Mouse (Mus musculus) lung, embryonic 14.5 days (tissue): ENCODE measurements around the gene U90926. TPM values are rescaled to one million over a fixed set of nuclear protein-coding genes. Genes with fewer than 3 reads are reported as not detected.

ENCODE experiments used
- ATAC-seq: fragments of 200-750 bp; cut with Nextera tagmentation; 2 replicates; pipeline ENCODE4 v1.8.0; 2017; ENCODE audit warnings: mild to moderate bottlenecking, moderate TSS enrichment, moderate library complexity; ENCODE audit not compliant: insufficient read depth
- DNase-seq: peaks from one replicate; pipeline ENCODE4 v3.0.0-alpha.2; 2015
- H3K27ac ChIP-seq: fragments of 300-500 bp; sonication (generic); 2 replicates; pipeline ENCODE4 v1.5.1; 2014; ENCODE audit warnings: low read depth, mild to moderate bottlenecking, moderate library complexity
- H3K27me3 ChIP-seq: fragments of 300-500 bp; sonication (generic); 2 replicates; pipeline ENCODE4 v1.6.1; 2014; ENCODE audit warnings: low read length, control low read depth; ENCODE audit not compliant: insufficient read depth
- H3K36me3 ChIP-seq: fragments of 300-500 bp; sonication (generic); 2 replicates; pipeline ENCODE4 v1.6.1; 2014; ENCODE audit warnings: control low read depth; ENCODE audit not compliant: insufficient read depth
- H3K4me1 ChIP-seq: fragments of 300-500 bp; sonication (generic); 2 replicates; pipeline ENCODE4 v1.6.1; 2014; ENCODE audit warnings: antibody characterized with exemption, control low read depth; ENCODE audit not compliant: insufficient read depth
- H3K4me2 ChIP-seq: fragments of 300-500 bp; sonication (generic); 2 replicates; pipeline ENCODE4 v1.6.1; 2014; ENCODE audit warnings: mild to moderate bottlenecking
- H3K4me3 ChIP-seq: fragments of 300-500 bp; sonication (generic); 2 replicates; pipeline ENCODE4 v1.5.1; 2014; ENCODE audit warnings: low read depth, low read length
- H3K9ac ChIP-seq: fragments of 300-500 bp; sonication (generic); 2 replicates; pipeline ENCODE4 v1.6.1; 2014
- H3K9me3 ChIP-seq: fragments of 300-500 bp; sonication (generic); 2 replicates; pipeline ENCODE4 v1.6.1; 2016; ENCODE audit warnings: low read depth, low read length, control low read depth
- CTCF ChIP-seq: IDR thresholded peaks from 2 replicates; pipeline ENCODE4 v1.5.1; 2016; ENCODE audit warnings: antibody characterized with exemption, low read depth
- WGBS: fragments of 180-500 bp; shearing (Covaris S2); extraction: QIAGEN DNeasy Blood & Tissue Kit; methylation state at CpG from one replicate; pipeline ENCODE4 v1.1.7; 2014; 5-methylcytosine and 5-hydroxymethylcytosine counted together
- polyA plus RNA-seq: library from polyadenylated mRNA; unstranded; fragments of >200 nt; fragmentation: Nextera tagmentation; extraction: Ambion mirVana; gene quantifications from 2 replicates; pipeline ENCODE4 v1.2.1, GENCODE M21; 2014

The U90926 gene
- not detected in 2 replicates for polyA plus RNA-seq

DNA sequence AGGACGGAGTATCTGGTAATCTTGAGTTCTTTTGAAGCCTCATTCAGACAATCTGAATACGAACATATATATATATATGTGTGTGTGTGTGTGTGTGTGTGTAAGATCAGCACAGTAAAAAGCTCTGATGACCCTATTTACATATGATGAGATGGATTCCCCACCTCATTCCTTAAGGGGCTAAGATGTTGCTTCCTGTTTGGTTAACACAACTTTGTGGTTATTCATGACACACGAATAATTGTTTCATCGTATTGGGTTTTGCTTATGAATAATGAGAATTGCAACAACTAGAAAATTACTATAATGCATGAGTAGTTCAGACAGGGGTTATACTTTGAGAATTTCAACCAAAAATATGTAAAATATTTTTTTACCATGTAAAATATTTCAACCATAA is at the start of gene U90926:
TSS of gene U90926 (minus strand) at position 101 of the 400 bp plus-strand sequence.
- no peak for ATAC-seq
- Histone ChIP-seq H3K4me1 (no peaks in the 10 kb centered on the region), H3K4me2 (no peak within 1 kb of the TSS), H3K4me3 (no peak within 1 kb of the TSS), H3K36me3 (no peaks in the 10 kb centered on the region), H3K27me3 (no peaks in the 10 kb centered on the region), H3K27ac (no peak within 1 kb of the TSS), H3K9me3 (no peaks in the 10 kb centered on the region), H3K9ac (no peak within 1 kb of the TSS)
- TF ChIP-seq CTCF, result no peak
- DNase-seq, result no peak
- WGBS, result 83% methylated on average over 4 of the region's 4 CpGs

DNA sequence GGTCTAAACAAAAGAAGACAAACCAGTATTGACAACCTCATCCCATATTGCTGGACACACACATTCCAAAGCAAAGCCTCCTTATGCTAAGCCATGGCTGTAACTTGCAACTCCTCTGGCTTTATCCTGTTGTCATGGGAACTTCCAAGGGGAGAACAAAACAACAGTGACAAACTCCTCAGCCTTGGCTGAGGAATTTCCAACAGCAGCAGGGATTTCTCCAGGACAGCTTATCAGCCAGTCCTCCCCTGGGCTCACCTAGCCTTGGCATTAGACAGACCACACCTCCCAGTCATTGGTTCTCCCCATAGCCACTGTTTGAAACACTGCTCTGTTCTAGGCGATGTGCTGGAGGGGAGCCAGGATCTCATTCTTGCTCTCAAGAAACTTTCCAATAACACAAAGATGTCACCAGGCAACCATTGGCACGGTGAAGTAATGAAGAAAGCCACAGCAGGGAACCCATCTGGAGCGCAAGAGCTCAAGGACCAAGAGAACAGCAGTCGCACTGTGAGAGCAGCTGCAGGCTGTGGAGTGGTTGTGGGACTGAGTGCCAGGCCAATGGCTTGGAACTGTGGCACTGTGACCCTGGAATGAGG is 48.7 kb upstream of the U90926 start:
- no peaks in the 10 kb centered on the region; the same call in 1 of the 2 replicates for H3K4me1 ChIP-seq
- no peaks in the 10 kb centered on the region for H3K9me3 ChIP-seq
- no peaks in the 10 kb centered on the region for H3K27me3 ChIP-seq
- ATAC-seq (peak; percentile 64), DNase-seq (peak; percentile 72)
- TF ChIP-seq CTCF, result no peak
- H3K36me3 ChIP-seq, result no peaks in the 10 kb centered on the region
- H3K4me2 ChIP-seq, result no peak overlapping the region
- H3K9ac ChIP-seq, result no peak overlapping the region
- 51% methylated on average over 4 of the region's 4 CpGs for WGBS
- H3K27ac ChIP-seq, result no peak overlapping the region
- no peak overlapping the region for H3K4me3 ChIP-seq

DNA sequence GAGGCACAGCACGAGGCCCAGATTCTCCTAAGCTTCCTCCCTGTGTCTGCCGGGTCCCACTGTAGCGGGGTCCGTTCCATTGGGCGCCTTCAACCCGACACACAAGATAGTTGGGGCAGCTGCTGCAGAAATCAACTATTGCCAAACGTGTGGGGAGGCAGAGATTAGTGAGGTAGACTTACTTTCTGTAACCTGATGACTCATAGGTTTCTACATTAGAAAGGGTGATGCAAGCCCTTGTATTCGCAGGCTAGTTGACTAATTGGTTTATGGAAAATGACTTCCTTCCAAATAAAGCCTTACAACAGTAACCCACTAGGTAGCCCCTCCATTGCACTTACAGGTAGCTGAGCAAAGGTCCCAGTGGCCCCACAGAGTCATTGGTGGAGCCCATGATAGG is 47.4 kb upstream of the U90926 start:
- no peaks in the 10 kb centered on the region for H3K9me3 ChIP-seq
- no peak overlapping the region for H3K4me2 ChIP-seq
- H3K9ac ChIP-seq, result no peak overlapping the region
- no peak for TF ChIP-seq CTCF
- no peaks in the 10 kb centered on the region; the same call in 1 of the 2 replicates for H3K4me1 ChIP-seq
- DNase-seq, result no peak
- H3K27ac ChIP-seq, result no peak overlapping the region
- no peak for ATAC-seq
- H3K27me3 ChIP-seq, result no peaks in the 10 kb centered on the region
- H3K4me3 ChIP-seq, result no peak overlapping the region
- H3K36me3 ChIP-seq, result no peaks in the 10 kb centered on the region
- 83% methylated on average over 8 of the region's 8 CpGs for whole genome bisulfite sequencing

DNA sequence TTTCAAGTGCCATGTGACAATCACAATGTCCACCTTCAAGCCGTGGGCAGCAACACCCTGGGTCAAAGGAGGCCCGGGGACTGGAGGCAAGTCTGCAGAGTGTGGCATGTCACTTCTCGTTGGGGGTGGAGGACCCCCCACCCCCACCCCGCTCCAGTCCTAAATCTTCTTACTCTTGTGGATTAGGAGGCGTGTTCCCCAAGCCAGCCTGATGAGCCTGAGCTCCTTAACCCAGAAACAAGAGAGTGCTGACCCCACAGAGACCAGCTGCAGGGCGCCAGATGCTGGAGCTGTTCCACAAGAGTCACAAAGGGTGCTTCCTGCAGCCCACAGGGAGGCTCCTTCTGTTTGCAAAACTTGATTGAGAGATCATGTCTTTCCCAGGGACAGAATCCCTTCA is 41.0 kb upstream of the U90926 start, which contains the start of gene Ppef2:
TSS of gene Ppef2 (minus strand) at position 61 of the 400 bp plus-strand sequence.
- ATAC-seq (no peak), DNase-seq (no peak)
- Histone ChIP-seq H3K9me3 (no peaks in the 10 kb centered on the region), H3K4me2 (no peak within 1 kb of the TSS), H3K4me3 (no peak within 1 kb of the TSS), H3K4me1 (no peaks in the 10 kb centered on the region), H3K9ac (no peak within 1 kb of the TSS), H3K27me3 (no peaks in the 10 kb centered on the region), H3K27ac (no peak within 1 kb of the TSS), H3K36me3 (no peaks in the 10 kb centered on the region)
- 19% methylated on average over 6 of the region's 6 CpGs for WGBS
- TF ChIP-seq CTCF, result no peak

DNA sequence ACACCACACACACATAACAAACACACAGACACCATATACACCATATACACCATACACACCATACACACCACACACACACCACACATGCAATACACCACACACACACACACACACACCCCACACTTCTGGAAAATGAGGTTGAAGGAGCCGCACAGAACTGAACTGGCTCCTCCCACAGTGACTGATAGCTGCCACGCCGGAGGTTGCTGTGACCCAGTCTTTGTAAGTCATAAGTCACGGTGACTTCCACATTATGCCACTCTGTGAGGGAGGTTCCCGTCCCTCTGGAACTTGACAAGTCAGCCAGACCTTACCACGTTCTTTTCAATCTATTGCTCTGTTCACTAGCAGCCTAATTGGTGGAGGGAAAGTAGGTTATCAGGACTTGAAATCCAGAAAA is 39.3 kb upstream of the U90926 start:
- H3K4me2 ChIP-seq, result no peak overlapping the region
- no peaks in the 10 kb centered on the region for H3K9me3 ChIP-seq
- no peaks in the 10 kb centered on the region for H3K27me3 ChIP-seq
- H3K36me3 ChIP-seq, result no peaks in the 10 kb centered on the region
- TF ChIP-seq CTCF, result no peak
- DNase-seq, result no peak
- no peak overlapping the region for H3K9ac ChIP-seq
- H3K27ac ChIP-seq, result no peak overlapping the region
- H3K4me1 ChIP-seq, result no peaks in the 10 kb centered on the region
- no peak for ATAC-seq
- 65% methylated on average over 6 of the region's 6 CpGs for WGBS
- H3K4me3 ChIP-seq, result no peak overlapping the region

DNA sequence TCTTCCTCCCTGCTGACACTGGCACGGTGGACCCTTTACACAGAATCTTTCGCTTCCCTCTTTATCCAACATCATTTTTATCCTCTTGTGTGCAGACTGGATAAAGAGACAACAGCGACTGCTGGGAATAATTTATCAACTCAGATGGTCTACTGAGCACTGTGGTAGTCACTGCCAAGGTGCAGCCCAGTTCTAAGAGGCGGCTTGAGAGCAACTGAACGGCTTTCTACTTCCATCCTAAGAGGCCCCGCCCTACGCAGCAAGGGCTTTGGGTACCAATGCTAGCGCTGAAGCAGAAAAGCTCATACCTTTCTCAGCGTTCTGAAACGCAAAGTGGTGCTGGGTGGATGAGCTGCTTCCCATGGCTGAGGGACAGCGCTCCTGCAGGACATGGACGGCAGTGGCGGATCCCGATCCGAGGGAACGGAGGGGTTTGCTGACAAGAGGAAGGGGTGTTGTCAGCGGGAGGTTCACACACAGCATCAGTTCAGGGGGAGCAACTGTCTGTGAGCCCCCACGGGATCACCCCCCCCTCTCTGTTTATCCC is 37.7 kb upstream of the U90926 start:
- H3K4me3 ChIP-seq, result no peak overlapping the region
- no peaks in the 10 kb centered on the region for H3K9me3 ChIP-seq
- H3K36me3 ChIP-seq, result no peaks in the 10 kb centered on the region
- no peak overlapping the region for H3K27ac ChIP-seq
- H3K4me1 ChIP-seq, result no peaks in the 10 kb centered on the region
- no peak overlapping the region for H3K9ac ChIP-seq
- 0 out of 2 replicates have a peak overlapping the region, but pooled peaks have one; percentile 20 for H3K4me2 ChIP-seq
- peak; percentile 65 for TF ChIP-seq CTCF
- ATAC-seq (0 out of 2 replicates have a peak, but pooled peaks have one; percentile 65), DNase-seq (peak; percentile 53)
- no peaks in the 10 kb centered on the region for H3K27me3 ChIP-seq
- WGBS, result 20% methylated on average over 18 of the region's 18 CpGs

DNA sequence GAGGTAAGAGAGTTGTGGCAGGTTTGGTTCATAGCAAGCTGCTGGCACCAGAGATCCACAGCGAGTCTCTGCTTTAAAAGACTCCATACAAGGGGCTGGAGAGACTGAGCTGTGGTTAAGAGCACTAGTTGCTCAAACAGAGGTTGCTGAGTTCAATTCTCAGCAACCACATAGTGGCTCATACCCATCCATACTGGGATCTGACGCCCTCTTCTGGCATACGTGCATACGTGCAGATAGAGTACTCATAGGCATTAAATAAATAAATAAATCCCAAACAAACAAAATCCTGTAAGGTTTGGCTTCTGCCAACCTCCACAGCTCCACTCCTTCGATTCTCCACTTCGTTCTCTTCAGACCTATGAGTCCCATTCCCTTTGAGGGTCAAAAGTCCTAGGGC is 36.8 kb upstream of the U90926 start:
- no peak for ATAC-seq
- H3K9ac ChIP-seq, result no peak overlapping the region
- H3K4me2 ChIP-seq, result no peak overlapping the region
- H3K4me1 ChIP-seq, result no peaks in the 10 kb centered on the region
- no peak for TF ChIP-seq CTCF
- DNase-seq, result no peak
- H3K36me3 ChIP-seq, result no peaks in the 10 kb centered on the region
- WGBS, result 85% methylated on average over 6 of the region's 6 CpGs
- no peaks in the 10 kb centered on the region for H3K27me3 ChIP-seq
- no peak overlapping the region for H3K27ac ChIP-seq
- H3K4me3 ChIP-seq, result no peak overlapping the region
- H3K9me3 ChIP-seq, result no peaks in the 10 kb centered on the region
